Mouse (Mus musculus) lung, embryonic 16.5 days (tissue): Measurements from ENCODE around the gene Rora. TPM values are rescaled to one million over a fixed set of nuclear protein-coding genes. Genes with fewer than 3 reads are reported as not detected.

Experiments used
- ATAC-seq: fragments of 200-750 bp; cut with Nextera tagmentation; 2 replicates; pipeline ENCODE4 v1.8.0; 2017; ENCODE audit warnings: low read depth, mild to moderate bottlenecking, moderate library complexity
- H3K27ac ChIP-seq: fragments of 300-500 bp; sonication (generic); 2 replicates; pipeline ENCODE4 v1.5.1; 2014; ENCODE audit warnings: mild to moderate bottlenecking, control low read depth, low read length
- H3K27me3 ChIP-seq: fragments of 300-500 bp; sonication (generic); 2 replicates; pipeline ENCODE4 v1.6.1; 2014; ENCODE audit warnings: low read depth, low read length, mixed read lengths; ENCODE audit not compliant: control insufficient read depth, insufficient read depth
- H3K36me3 ChIP-seq: fragments of 300-500 bp; sonication (generic); 2 replicates; pipeline ENCODE4 v1.6.1; 2014; ENCODE audit warnings: low read length; ENCODE audit not compliant: control insufficient read depth, insufficient read depth
- H3K4me1 ChIP-seq: fragments of 300-500 bp; sonication (generic); replicated peaks from 2 replicates; pipeline ENCODE4 v1.6.1; 2014; ENCODE audit warnings: low read length, mixed read lengths; ENCODE audit not compliant: control insufficient read depth, insufficient read depth
- H3K4me2 ChIP-seq: fragments of 300-500 bp; sonication (generic); 2 replicates; pipeline ENCODE4 v1.6.1; 2014; ENCODE audit warnings: low read depth, low read length, control low read depth
- H3K4me3 ChIP-seq: fragments of 300-500 bp; sonication (generic); 2 replicates; pipeline ENCODE4 v1.5.1; 2014; ENCODE audit warnings: mild to moderate bottlenecking, low read length, control low read depth
- H3K9ac ChIP-seq: fragments of 300-500 bp; sonication (generic); 2 replicates; pipeline ENCODE4 v1.6.1; 2014; ENCODE audit warnings: low read length, control low read depth
- H3K9me3 ChIP-seq: fragments of 300-500 bp; sonication (generic); 2 replicates; pipeline ENCODE4 v1.6.1; 2016; ENCODE audit warnings: low read length; ENCODE audit not compliant: control insufficient read depth
- WGBS: fragments of 180-500 bp; shearing (Covaris S2); extraction: QIAGEN DNeasy Blood & Tissue Kit; methylation state at CpG from one replicate; pipeline ENCODE4 v1.1.7; 2014; 5-methylcytosine and 5-hydroxymethylcytosine counted together
- polyA plus RNA-seq: library from polyadenylated mRNA; unstranded; fragments of >200 nt; fragmentation: Nextera tagmentation; extraction: Ambion mirVana; gene quantifications from 2 replicates; pipeline ENCODE4 v1.2.1, GENCODE M21; 2015

Rora gene
- polyA plus RNA-seq, 1 experiment from 2014 or later = 8.4 TPM

DNA sequence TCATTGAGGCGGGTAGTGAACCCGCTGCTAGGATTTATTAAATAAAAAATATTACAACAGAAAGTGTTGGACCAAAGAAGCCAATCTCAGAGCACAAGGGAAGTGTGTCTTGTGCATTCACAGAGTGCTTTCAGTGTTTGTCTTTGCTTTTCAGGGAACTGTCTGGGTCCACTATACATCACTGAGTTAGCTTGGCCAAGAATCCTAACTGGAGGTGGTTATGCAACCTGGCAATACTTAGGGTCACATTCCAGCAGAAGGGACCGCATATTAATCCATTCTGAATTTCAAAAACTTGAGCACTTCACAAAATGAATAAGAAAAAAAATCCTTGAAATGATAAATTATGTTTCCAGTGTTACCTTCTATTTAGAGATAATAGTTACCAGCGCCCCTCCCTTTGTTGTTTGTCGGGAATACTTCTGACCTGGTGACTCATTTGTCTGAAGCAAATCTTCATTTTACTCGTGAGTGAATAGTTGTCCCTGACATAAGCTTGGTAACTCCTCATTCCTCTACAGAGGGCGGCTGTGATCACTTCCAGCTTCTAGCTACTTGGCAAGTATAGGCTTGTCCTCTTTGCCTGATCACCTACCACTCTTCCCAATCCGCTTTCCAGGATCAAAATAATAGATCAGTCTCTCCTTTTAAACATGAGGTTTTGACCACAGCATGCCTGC is 133.2 kb downstream of the Rora start:
- Histone ChIP-seq H3K9ac (no peak overlapping the region), H3K9me3 (no peaks in the 10 kb centered on the region), H3K4me1 (peaks cover 18% of the 10 kb centered on the region), H3K27ac (no peak overlapping the region), H3K27me3 (no peaks in the 10 kb centered on the region), H3K36me3 (no peaks in the 10 kb centered on the region), H3K4me3 (no peak overlapping the region), H3K4me2 (no peak overlapping the region)
- 66% methylated on average over 8 of the region's 8 CpGs for WGBS
- 0 out of 2 replicates have a peak, but pooled peaks have one; percentile 36 for ATAC-seq

DNA sequence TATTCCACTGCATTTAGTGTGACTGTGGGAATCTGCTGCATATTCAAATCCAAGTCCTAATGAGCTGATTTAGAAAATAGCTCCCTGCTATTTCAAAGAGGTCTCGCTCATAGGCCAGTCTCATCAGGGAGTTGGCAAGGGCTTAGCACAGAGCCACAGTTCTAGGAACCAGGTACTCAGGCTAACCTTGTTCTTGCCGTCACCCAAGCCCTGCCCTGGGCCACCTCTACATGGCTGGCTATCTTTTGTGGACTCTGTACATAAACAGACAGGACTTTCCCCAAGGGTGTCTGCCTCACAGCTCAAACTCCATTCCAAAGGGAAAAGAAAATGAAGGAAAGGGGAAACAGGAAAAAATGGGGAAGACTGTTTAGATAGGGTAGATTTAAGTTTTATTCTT is 134.1 kb downstream of the Rora start:
- no peaks in the 10 kb centered on the region for H3K9me3 ChIP-seq
- no peak overlapping the region for H3K9ac ChIP-seq
- no peaks in the 10 kb centered on the region for H3K27me3 ChIP-seq
- 78% methylated on average over 2 of the region's 2 CpGs for WGBS
- H3K4me2 ChIP-seq = no peak overlapping the region
- H3K27ac ChIP-seq = no peak overlapping the region
- no peak overlapping the region for H3K4me3 ChIP-seq
- H3K4me1 ChIP-seq = peaks cover 16% of the 10 kb centered on the region
- no peaks in the 10 kb centered on the region for H3K36me3 ChIP-seq
- no peak for ATAC-seq

- Histone ChIP-seq H3K4me2 (no peak overlapping the region), H3K27ac (no peak overlapping the region), H3K4me1 (peaks cover 12% of the 10 kb centered on the region), H3K9ac (no peak overlapping the region), H3K4me3 (no peak overlapping the region), H3K36me3 (no peaks in the 10 kb centered on the region), H3K27me3 (no peaks in the 10 kb centered on the region), H3K9me3 (no peaks in the 10 kb centered on the region)
- WGBS = 33% methylated on average over 4 of the region's 4 CpGs
- peak; percentile 65; the same call in 1 of the 2 replicates for ATAC-seq
Observed at GRCm38 (mm10) chr9:68790922-68791321, 137.3 kb downstream of the Rora start.

GRCm38 (mm10) chr9:68791982-68792540 is 138.5 kb downstream of the Rora start:
- no peak for ATAC-seq
- Histone ChIP-seq H3K4me3 (no peak overlapping the region), H3K4me2 (no peak overlapping the region; the same call in 1 of the 2 replicates), H3K9ac (no peak overlapping the region), H3K27me3 (no peaks in the 10 kb centered on the region), H3K4me1 (peaks cover 12% of the 10 kb centered on the region), H3K9me3 (no peaks in the 10 kb centered on the region), H3K36me3 (no peaks in the 10 kb centered on the region), H3K27ac (no peak overlapping the region)
- 64% methylated on average over 16 of the region's 16 CpGs for WGBS

DNA sequence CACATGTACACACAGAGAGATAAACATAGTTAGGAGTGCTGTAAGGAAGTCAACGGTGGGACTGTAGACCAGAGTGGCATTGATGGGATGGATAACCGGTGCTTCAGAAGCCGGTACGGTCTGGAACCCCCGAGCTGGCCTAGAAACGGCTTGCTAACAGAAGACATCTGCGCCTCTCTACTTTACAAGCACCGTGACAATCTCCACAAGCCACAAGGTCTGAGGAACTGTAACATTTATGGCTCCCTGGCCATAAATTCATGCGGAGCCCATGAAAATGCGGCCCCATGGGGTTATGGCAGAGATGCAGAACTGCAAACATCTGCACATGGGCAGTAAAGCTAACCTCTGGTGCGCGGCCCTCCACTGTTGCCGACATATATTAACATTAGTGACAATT is 141.7 kb downstream of the Rora start:
- no peak for ATAC-seq
- 77% methylated on average over 13 of the region's 13 CpGs for WGBS
- Histone ChIP-seq H3K36me3 (no peaks in the 10 kb centered on the region), H3K9ac (no peak overlapping the region), H3K4me3 (no peak overlapping the region), H3K27ac (no peak overlapping the region), H3K4me1 (peaks cover 9% of the 10 kb centered on the region), H3K27me3 (no peaks in the 10 kb centered on the region), H3K4me2 (no peak overlapping the region), H3K9me3 (no peaks in the 10 kb centered on the region)

- 86% methylated on average over 4 of the region's 4 CpGs for WGBS
- ATAC-seq = no peak
- no peak overlapping the region for H3K4me3 ChIP-seq
Observed at GRCm38 (mm10) chr9:68798221-68798620, 144.6 kb downstream of the Rora start.

GRCm38 (mm10) chr9:68799065-68799464 is 145.5 kb downstream of the Rora start:
- Histone ChIP-seq H3K9me3 (0 out of 2 replicates have a peak, but pooled peaks cover 2% of the 10 kb centered on the region), H3K4me2 (no peak overlapping the region), H3K27ac (no peak overlapping the region), H3K4me1 (no peaks in the 10 kb centered on the region), H3K4me3 (no peak overlapping the region), H3K27me3 (no peaks in the 10 kb centered on the region), H3K9ac (no peak overlapping the region), H3K36me3 (no peaks in the 10 kb centered on the region)
- ATAC-seq = no peak
- WGBS = 77% methylated on average over 6 of the region's 6 CpGs

More at GRCm38 (mm10) chr9:68798221-68798620, 144.6 kb downstream of the Rora start:
- Histone ChIP-seq H3K27ac (no peak overlapping the region), H3K4me1 (no peaks in the 10 kb centered on the region), H3K9me3 (0 out of 2 replicates have a peak, but pooled peaks cover 2% of the 10 kb centered on the region), H3K36me3 (no peaks in the 10 kb centered on the region), H3K27me3 (no peaks in the 10 kb centered on the region), H3K4me2 (no peak overlapping the region), H3K9ac (no peak overlapping the region)

- 0 out of 2 replicates have a peak, but pooled peaks cover 2% of the 10 kb centered on the region for H3K9me3 ChIP-seq
- WGBS = 47% methylated on average over 6 of the region's 6 CpGs
- no peak for ATAC-seq
Observed at GRCm38 (mm10) chr9:68804229-68804628, 150.6 kb downstream of the Rora start.

DNA sequence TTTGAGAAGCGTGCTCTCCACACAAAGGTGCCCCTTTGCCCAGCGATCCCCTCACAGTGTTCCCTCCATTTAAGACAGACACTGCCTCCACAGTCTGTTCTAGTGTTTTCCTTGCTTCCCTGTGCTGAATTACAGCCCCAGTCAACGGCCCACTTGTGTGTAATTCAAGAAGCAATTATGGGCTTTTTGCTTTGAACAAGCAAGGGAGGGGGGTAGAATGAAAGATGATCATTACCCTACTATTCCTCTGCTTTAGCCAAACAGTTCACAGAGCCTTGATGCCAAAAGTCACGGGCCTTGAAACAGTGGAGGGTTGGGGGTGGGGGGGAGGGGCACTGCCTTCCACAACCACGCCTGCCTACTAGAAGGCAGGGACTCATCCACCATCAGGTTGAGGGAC is 152.2 kb downstream of the Rora start:
- H3K4me2 ChIP-seq = no peak overlapping the region
- 45% methylated on average over 5 of the region's 5 CpGs for WGBS
- no peak overlapping the region for H3K9ac ChIP-seq
- H3K4me3 ChIP-seq = no peak overlapping the region
- H3K27me3 ChIP-seq = no peaks in the 10 kb centered on the region
- 0 out of 2 replicates have a peak, but pooled peaks cover 2% of the 10 kb centered on the region for H3K9me3 ChIP-seq
- ATAC-seq = no peak
- H3K4me1 ChIP-seq = no peaks in the 10 kb centered on the region
- H3K36me3 ChIP-seq = no peaks in the 10 kb centered on the region
- H3K27ac ChIP-seq = no peak overlapping the region

More at GRCm38 (mm10) chr9:68804229-68804628, 150.6 kb downstream of the Rora start:
- no peak overlapping the region for H3K9ac ChIP-seq
- H3K4me3 ChIP-seq = no peak overlapping the region
- no peak overlapping the region for H3K27ac ChIP-seq
- no peak overlapping the region for H3K4me2 ChIP-seq
- H3K36me3 ChIP-seq = no peaks in the 10 kb centered on the region
- no peaks in the 10 kb centered on the region for H3K4me1 ChIP-seq
- H3K27me3 ChIP-seq = no peaks in the 10 kb centered on the region
